Mouse (Mus musculus) megakaryocyte, adult 5-6 weeks (primary cell): ENCODE data around the gene Tepsin. TPM values are rescaled to one million over a fixed set of nuclear protein-coding genes. Genes with fewer than 3 reads are reported as not detected.

Experiments used
- ATAC-seq: 2 replicates; pipeline ENCODE4 v1.8.0; 2016; ENCODE audit warnings: mild to moderate bottlenecking, inconsistent platforms; ENCODE audit not compliant: poor library complexity, severe bottlenecking
- total RNA-seq, 2 experiments: library from RNA; stranded (forward) in 1 of 2; stranded (reverse) in 1 of 2; fragments of 153-499, 151-499 nt in 1 of 2; fragments of 221-1000, 200-1000 nt in 1 of 2; gene quantifications; 2 replicates each; pipeline versions ENCODE4 v1.2.3 to v1.2.4; 2015 to 2017

The Tepsin gene
- total RNA-seq, 2 experiments from 2014 or later: 14.3 to 14.8 TPM

- no peak for ATAC-seq
Measured at GRCm38 (mm10) chr11:120112136-120112535, 13.6 kb upstream of the Tepsin start.

- ATAC-seq: peak; percentile 67; the same call in 1 of the 2 replicates
Measured at GRCm38 (mm10) chr11:120111033-120111432, 12.5 kb upstream of the Tepsin start.

DNA sequence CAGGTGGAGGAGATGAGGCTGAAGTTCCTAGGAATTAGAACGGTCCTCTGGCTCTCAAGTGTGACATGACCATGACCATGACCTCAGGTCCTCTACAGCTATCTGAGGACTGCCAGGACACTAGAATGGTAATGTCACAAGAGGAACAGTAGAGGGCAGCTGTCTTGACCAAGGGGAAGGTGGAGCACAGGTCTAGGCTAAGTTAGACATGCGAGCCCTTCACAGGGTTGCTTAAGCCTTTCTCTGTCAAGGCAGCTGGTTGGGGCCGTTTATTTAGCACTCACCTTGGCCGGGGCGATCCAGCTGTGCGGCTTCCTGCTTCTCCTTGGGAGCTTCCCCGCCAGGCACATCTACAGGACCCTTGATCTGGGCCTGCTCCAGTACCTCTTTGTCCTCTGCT is 12.0 kb upstream of the Tepsin start:
- 0 out of 2 replicates have a peak, but pooled peaks have one; percentile 14 for ATAC-seq

DNA sequence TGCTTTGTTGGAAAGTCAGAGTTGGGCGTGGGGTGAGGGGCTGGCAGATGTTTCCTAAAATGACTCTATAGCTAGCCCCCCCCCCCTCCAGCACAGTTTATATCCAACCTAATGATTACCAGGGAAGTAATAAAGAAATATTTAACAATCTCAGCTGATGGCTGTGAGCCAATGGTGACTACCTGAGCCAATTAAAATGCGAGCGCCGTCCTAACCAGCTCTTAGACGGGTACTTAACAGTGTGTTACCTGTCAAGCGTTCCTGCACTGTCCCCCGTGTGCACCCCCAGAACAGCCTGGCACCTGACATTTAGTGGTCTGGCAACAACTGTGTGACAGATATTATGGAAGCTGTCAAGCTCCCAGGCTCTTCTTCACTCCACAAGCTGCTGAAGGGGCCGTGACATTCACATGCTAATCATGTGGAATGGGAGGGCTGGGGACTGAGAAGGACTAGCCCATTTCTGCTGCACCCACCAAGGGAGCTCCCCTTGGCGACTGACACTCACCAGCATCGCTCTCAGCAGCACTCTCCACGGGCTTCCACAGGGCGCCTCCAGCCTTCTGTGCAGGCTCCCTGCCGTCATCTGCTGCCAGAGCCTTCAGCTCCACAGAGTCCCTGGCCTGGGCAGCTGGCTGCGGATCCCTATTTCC is 11.2 kb upstream of the Tepsin start:
- no peak for ATAC-seq

DNA sequence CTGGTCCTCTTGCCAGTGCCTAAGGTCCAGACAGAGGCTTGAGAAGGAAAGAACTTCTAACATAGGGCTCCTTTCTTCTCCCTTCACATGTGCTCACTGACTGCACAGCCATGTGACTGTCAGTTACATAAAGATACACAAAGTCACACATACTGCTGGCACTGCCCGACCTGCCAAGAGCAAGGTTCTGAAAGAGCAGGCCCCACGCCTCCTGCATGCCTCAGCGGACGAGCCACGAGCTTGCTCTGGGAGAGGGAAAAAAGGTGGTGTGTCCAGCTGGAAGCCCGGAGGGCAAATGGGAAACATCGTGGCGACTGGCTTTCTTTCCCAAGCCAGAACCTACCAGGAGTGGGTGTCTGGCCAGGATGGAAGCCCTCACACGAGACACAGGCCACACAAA is 9.3 kb upstream of the Tepsin start:
- ATAC-seq: no peak

GRCm38 (mm10) chr11:120107026-120107425 is 8.5 kb upstream of the Tepsin start:
- no peak for ATAC-seq

GRCm38 (mm10) chr11:120103431-120103997 is 5.0 kb upstream of the Tepsin start:
- no peak for ATAC-seq

GRCm38 (mm10) chr11:120101036-120101435 is 2.5 kb upstream of the Tepsin start:
- ATAC-seq: peak; percentile 27; the same call in 1 of the 2 replicates

DNA sequence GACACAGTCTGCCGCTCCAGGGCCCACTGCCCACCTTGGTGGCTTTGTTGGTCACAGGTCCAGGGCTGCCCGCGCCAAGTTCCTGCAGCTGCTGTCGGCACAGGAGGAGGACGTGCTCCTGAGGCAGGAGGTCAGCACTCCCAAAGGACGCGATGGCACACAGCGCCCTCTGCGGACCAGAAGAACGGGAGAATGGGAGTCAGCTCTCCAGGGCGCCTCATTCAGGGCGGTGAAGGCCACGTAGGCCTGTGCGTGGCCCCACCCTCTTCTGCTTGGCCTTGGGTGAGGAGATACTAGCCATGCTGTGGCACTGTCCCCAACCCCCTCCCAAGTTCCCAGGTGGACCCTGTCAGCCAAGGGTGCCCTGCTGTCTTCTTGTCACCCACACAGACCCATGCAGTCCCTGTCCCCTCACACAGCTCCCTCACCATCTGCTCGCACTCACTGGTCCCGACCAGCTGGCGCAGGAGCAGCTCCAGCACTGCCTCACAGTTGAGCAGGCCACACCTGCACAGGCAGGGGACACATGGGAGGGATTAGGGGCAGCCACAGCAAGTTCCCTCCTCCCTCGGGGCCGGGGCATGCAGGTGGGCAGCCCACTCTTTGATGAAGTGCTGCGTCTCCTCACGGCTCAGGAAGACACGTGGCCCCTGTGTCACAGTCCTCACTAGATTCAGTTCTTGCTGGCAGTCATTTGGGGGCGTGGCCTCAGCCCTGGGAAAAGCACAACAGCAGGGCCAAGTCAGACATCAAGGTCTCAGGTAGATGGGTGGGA is 5.5 kb downstream of the Tepsin start:
- no peak for ATAC-seq

GRCm38 (mm10) chr11:120090661-120091060 is 7.9 kb downstream of the Tepsin start:
- no peak for ATAC-seq

DNA sequence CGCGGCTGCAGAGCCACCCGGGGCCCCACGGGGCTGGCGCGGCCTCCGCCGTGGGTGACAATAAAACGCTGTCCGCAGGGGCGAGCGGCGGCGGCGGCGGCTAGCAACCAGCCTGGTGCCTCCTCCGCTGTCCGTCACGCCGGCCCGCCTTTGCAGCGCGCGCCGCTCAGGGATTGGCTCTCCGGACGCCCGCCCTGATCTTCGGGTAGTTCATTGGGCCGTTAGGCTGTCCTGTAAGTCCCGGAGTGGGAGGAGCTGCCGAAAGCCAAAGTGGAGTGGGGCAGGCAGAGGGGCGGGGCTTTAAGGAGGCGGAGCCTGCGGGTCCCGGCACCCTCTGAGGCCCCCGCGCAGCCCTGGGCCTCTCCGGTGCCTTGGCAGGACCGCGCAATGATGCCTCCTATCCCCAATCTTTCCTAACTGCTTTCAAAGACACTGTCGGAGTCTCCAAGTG is 11.8 kb downstream of the Tepsin start, which contains the start of gene Cep131:
TSS of gene Cep131 (minus strand) at position 126 of the 451 bp plus-strand sequence.
- peak; percentile 99 for ATAC-seq

DNA sequence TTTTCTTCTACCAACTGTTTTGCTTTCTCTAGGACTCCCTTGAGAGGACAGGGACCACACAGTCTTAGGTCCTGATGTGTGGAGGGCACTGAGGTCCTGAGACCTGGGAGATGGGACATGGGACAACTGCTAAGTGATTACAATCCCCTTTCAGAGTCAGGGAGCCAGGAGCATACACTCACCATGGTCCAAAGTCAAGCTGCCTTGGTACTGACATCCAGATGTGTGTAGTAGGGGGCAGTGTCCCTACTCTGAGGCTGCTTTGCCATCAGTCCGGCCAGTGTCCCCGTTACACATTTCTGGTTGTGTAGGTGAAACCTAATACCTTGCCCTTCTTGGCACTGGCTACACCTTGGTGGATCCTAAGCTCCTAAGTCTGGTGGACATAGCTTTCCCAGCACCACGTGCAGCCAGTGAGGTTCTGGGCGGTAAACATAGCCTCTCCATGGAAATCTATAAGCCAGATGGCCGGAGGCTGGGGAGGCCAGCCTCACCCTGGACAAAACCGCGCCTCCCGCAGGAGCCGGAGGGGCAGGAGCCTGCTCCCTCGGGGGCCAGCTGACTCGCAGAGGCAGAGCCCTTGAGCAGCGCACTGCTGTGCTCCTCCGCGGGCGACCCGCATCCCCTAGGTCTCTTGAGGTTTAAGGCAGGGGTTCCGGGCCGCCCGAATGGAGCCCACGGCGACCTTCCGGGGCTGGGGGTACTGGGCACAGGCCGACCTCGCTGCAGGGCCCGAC is 12.5 kb downstream of the Tepsin start:
- ATAC-seq: no peak

GRCm38 (mm10) chr11:120080282-120080681 is 18.2 kb downstream of the Tepsin start:
- no peak for ATAC-seq

DNA sequence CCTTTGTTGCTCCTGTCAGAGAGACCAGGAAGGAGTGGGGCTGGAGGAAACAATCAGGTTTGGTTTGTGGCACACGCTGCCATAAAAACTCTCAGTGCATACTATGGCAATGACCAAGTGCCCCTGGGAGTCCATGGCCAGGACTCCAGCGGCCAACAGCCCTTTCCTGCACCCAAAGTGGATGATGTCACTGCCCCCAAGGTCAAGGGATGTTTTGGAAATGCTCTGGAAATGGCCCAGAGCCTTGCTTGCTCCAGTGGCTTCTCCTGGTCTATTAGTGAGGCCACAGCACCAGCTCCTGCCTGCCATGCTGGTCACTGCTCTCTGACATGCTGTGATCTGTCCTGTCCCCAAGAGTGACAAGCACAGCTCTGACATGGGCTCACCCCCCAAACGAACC is 22.3 kb downstream of the Tepsin start:
- no peak for ATAC-seq

DNA sequence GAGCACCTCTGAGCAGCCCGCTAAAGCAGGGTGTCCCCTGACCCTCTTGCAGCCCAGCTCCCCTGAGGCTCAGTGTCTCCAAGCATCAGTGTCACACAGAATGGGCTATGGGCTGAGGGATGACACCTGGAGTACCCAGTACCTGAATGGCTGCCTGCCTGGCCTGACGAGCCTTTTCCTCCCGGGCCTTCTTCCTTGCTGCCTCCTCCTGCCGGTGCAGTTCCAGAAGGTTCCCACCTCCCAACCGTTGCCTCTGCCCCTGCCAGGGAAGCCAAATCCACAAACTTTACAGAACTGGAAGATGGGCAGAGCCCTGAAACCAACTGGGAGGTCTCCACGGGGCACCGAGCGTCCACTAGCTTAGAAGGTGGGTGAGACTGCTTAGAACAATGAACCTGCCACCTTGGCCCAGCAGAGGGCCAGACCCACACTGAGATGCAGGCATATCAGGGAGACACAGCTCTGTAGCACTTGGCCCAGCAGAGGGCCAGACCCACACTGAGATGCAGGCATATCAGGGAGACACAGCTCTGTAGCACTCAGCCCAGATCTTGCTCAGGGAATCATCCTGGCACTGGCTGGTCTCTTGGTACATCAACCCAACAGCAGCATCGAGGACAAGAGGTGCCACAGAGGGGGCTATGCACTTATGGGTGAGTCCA is 25.4 kb downstream of the Tepsin start:
- ATAC-seq: no peak

DNA sequence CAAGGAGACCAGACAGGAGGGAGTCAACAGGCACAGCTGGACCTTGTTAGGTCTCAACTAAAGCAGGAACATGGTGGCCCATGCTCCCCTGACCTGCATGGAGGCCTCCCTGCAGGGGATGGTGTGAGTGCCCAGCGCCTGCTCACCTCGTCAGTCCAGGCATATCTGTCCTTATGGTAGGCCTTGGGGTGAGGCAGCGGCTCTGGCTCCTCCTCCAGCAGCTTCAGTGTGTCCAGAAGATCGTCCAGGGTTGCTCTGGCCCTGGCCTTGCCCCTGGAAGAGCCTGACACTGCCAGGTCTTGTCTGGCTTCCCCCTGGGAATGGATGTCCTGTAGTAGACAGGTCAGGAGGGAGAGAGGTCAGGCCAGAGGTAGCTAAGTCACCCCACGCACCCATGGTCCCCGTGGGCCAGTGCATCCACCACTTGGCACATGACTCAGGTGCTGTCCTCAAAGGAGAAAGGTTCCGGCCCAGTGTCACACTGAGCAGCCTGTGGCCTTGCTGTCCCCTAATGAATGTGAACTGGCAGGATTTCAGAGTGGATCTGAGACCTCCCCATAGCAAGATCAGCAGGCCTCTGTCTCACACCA is 26.7 kb downstream of the Tepsin start:
- no peak for ATAC-seq

DNA sequence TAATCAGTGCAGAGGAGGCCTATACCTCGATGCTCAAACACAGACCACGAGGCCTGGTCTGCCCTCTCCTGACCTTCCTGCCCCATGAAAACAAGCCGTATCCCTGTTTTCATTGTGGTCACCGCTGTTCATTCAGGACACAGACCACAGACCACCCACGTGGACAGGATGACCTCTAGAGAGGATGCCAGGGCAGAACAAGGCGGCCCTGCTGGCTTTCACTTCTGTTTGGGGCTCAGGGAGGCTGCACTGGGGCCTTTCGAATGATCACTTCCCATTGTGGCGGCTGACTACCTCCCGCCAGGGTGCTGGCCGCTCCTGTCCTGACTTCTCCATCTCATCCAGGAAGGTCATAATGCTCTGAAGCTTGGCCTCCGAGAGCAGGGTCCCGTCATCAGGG is 27.5 kb downstream of the Tepsin start:
- peak; percentile 86 for ATAC-seq

DNA sequence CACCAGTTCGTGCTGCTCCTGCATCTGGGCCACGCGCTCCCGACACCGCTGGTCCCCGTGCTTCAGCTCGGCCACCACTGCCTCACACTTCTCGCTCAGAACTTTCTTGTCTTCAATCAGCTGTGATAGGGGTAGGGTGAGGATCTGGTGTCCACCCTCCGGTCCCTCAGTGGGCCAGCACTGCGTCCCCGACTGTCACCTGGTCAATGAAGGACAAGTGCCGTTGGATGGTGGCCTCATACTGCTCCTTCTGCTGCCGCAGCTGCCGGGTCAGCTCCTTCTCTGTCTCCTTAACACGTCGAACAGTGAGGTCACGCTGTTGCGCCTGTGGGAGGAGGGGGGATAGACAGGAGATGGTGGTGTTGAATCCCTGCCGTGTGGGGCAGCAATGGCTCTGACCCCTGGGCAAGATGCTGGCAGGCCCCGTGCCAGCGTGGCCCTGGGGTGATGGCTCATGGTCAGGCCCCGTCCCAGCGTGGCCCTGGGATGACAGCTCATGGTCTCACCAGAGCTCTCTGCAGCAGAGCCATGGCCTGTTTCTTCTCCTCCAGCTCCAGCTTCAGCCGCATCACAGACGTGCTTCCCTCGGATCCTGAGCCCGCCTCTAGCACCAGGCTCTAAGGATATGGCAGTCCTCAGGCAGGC is 28.1 kb downstream of the Tepsin start:
- no peak for ATAC-seq

DNA sequence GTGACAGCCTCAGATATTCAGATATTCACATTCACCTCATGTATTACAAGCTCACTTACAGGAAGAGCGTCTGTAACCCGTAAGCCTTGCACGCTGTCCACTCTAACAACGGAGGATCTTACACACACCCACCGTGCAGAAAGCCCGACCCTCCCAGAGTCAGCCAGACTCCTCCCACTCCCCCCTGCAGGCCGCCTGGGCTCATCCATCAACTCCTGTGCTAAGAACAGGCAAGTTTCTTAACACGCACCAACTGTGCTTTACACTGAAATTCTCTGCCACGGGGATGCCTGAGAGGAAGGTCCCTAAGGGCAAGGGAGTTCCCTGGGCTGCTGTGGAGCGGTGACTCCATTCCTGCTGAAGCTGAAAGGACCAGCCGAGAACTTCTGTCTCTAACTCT is 29.3 kb downstream of the Tepsin start:
- ATAC-seq: no peak

DNA sequence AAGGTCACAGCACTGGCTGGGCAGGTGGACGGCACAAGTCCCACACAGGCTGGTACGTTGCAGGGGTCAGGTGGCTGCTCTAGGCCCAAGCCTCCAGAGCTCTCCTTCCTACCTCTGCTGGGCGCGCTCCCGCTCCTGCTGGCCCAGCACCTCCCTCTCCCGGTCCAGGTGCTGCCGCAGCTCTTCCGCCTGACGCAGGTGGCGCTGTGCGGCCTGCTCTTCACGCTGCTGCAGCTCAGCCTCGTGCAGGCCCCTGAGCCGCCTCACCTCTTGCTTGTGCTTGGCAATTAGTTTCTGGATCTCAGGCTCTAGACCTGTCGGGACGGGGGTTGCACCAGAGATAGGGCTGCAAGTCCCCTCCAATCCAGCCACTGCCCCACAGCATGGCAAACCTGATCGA is 30.7 kb downstream of the Tepsin start:
- ATAC-seq: no peak
